In the genomic region with DNA sequence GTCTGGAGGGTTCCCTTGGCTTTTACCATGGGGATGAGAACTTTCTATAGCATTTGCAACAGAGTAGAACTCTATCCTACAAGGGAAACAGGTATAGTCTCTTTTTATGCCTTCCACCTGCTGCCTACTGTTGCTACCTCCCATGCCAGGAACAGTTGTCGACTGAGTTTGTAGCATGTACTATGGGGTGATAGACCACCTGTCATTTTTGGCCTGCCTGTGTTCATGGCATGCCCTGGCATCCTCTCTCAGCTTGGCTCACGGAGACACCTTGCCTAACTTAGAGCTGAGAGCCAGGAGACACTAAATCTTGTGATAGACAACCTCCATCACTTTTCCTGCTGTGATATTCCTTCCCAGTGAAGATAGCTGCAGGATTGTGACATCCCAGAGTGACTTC, we compare ENCODE assay signal across 16 mouse cellular contexts.
"Had no signal": no experiment of that assay in that cellular context is flagged by ENCODE, and none has a peak within 500 bp of the region (broad histone marks: within the 10 kb centered on the region; RNA-seq: fewer than 3 reads in every experiment).

No protein-coding gene starts in this region.

- H3K4me1 ChIP-seq: midbrain, embryonic 10.5 days; midbrain, embryonic 13.5 days; midbrain, embryonic 15.5 days; neural tube, embryonic 15.5 days; stomach, embryonic 15.5 days had no signal

- H3K27ac ChIP-seq: midbrain, embryonic 10.5 days; midbrain, embryonic 13.5 days; midbrain, embryonic 15.5 days; neural tube, embryonic 13.5 days; neural tube, embryonic 15.5 days; stomach, embryonic 15.5 days; stomach, postnatal 0 days had no signal

- ATAC-seq: midbrain, embryonic 13.5 days; midbrain, embryonic 15.5 days had no signal

- H3K4me2 ChIP-seq: lung, embryonic 14.5 days; midbrain, embryonic 13.5 days; midbrain, embryonic 15.5 days; neural tube, embryonic 13.5 days; neural tube, embryonic 15.5 days; stomach, embryonic 15.5 days had no signal

- H3K27me3 ChIP-seq: midbrain, embryonic 13.5 days; midbrain, embryonic 15.5 days; neural tube, embryonic 13.5 days; neural tube, embryonic 15.5 days; stomach, embryonic 15.5 days had no signal

- H3K9me3 ChIP-seq: midbrain, embryonic 10.5 days; midbrain, embryonic 13.5 days; midbrain, embryonic 15.5 days; neural tube, embryonic 15.5 days; stomach, embryonic 15.5 days had no signal

- H3K9ac ChIP-seq: lung, embryonic 14.5 days; midbrain, embryonic 13.5 days; midbrain, embryonic 15.5 days; neural tube, embryonic 13.5 days; neural tube, embryonic 15.5 days; stomach, embryonic 15.5 days had no signal

- H3K4me3 ChIP-seq: midbrain, embryonic 10.5 days; midbrain, embryonic 13.5 days; midbrain, embryonic 15.5 days; myocyte; neural tube, embryonic 13.5 days; neural tube, embryonic 15.5 days; stomach, embryonic 15.5 days had no signal

- DNase-seq: lung, adult 18-20 months; lung, embryonic 14.5 days; lung, postnatal 10 days; lung, postnatal 4 days; right cerebral cortex, postnatal 14 days; thymus, adult 2 months; thymus, postnatal 25 days; thymus, postnatal 4 days had no signal

- H3K36me3 ChIP-seq: midbrain, embryonic 10.5 days; midbrain, embryonic 15.5 days; neural tube, embryonic 13.5 days; neural tube, embryonic 15.5 days; stomach, embryonic 15.5 days had no signal
